Mouse (Mus musculus): ENCODE data around the gene Dapk3.

The Dapk3 gene

DNA sequence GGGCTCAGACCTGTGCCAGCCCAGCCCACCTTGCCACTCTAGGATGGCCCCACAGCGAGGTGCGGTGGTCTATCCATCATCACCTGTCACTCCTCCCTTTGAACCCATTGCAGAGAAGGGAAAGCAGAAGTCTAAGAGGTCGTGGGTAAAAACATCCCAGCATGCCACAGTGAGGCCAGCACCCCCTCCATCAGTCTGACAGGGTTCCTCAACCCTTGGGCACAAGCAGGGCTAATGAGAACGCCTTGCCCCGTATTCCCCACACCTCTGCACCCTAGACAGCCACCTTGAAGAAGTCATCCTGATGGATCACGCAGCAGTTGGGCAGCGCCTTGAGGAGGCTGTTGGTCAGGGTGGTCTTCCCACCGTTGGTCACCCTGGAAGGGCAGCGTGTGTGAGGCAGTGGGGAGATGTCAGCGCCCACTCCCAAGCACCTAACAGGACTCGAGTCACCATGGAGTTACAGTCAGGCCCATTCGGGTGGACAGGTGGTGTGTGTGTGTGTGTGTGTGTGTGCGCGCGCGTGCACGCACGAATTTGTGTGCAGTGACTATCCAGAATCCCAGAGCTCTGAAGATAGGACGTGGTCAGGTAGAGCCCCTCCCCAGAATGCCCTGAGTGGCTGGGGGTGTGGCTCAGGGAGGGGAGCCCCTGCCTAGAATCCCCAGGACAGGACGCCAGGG lies 17.9 kb downstream of the Dapk3 start:
- no peak for DNase-seq (ENCODE audit: low read depth, low spot score)

DNA sequence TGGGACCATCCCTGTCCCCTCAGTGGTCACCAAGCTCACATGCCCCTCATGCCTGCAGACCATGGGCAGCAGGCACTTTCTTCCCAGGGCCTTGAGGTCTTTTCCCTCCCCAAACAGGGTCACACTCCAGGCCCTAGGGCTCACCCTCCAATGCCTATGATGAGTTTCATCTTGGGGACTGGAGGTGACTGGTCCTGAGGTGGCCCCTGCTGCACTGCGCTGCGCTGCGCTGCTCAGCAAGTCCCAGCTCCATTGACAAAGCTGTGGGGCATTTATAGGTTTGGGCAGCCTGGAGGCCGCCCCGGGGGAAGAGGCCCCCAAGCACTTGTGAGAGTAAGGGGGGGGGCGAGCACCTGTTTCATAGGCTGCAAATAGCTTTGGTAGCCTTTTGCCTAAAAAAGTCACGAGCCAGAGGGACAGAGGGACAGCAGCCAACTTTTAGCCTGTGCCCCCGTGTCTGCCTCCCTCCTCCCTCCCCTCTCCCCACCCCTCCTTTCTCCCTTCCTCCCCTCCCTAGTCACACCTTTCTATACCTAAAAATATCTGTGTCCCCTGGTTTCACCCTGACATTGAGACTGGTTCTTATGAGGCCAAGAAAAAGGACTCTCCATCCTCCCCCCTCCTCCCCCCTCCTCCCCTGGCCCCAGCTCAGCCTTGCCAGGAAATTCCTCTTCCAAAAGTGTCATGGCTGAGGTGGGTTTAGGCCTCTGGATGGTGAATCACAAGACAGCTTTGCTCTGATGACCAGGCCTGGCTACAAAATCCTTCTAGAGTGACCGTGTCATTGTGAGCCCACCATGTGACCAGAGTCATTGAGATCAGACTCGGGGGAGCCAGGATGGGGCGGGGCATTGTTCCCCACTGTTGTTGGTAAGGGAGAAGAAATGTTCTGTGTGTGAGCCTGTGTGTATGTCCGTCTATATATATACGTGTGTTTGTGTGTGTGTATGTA lies 19.3 kb downstream of the Dapk3 start, which contains the start of gene Nmrk2:
Nmrk2 (minus strand) TSS at position 245 of the 952 bp plus-strand sequence.
- no peak for DNase-seq (ENCODE audit: low read depth, low spot score)

DNA sequence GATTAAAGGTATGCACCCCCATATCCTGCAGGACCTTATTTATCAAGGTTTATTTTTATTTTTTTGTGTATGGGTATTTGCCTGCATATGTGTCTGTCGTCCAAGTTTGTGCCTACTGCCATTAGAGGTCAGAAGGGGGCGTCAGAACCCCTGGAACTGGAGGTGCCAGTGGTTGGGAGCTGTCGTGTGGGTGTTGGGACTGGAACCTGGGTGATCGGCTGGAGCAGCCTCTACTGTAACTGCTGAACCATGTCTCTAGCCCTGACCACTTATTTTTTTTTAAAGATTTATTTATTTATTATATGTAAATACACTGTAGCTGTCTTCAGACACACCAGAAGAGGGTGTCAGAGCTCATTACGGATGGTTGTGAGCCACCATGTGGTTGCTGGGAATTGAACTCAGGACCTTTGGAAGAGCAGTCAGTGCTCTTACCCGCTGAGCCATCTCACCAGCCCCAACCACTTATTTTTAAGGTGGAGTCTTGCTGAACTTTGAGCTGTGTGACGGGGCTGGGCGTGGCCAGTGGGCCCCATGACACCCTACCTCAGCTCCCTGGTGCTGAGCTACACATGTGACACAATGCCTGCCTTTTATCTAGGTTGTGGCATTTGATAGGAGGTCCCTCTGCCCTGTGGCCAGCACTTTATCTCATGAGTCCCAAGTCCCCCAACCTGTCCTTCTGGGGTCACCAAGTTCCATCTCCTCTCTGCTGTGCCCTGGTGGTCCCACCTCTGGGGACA lies 20.3 kb downstream of the Dapk3 start:
- DNase-seq (ENCODE audit: low read depth, low spot score) = no peak

DNA sequence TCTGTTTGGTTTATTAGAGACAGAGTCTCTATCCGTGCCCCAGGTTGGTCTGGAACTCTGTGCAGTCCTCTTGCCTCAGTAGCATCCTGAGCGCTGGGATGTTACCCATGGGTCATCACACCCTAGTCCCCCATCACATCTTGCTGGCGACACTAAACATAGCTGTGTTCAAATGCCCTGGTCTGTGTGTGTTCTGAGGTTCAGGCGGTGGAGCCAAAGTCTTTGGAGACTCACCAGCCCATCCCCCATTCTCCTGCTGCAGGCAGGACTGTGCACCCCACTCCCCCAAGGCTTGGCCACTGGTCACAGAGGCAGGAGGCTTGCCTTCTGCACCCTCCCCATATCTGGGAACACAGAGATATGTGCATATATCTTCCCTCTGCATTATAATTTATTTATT lies 21.3 kb downstream of the Dapk3 start:
- no peak for DNase-seq (ENCODE audit: low read depth, low spot score)

DNA sequence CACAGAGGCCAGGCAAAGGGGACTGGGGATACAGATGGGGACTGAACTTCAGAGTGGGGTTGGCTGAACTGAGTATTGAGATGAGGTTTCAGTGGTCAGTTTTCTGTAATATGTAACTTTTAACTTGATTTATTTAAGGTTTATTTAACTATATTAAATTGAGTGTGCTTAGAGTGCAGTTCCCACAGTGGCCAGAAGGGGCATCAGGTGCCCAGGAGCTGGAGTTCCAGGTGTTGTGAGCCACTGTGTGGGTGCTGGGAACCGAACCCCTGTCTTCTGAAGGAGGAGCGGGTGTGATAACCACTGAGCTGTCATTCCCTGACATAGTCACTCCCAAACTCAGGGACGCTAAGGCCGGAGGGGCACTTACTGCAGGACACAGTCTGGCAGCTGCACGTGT lies 27.3 kb downstream of the Dapk3 start:
- DNase-seq (ENCODE audit: low read depth, low spot score) = peak; percentile 47

DNA sequence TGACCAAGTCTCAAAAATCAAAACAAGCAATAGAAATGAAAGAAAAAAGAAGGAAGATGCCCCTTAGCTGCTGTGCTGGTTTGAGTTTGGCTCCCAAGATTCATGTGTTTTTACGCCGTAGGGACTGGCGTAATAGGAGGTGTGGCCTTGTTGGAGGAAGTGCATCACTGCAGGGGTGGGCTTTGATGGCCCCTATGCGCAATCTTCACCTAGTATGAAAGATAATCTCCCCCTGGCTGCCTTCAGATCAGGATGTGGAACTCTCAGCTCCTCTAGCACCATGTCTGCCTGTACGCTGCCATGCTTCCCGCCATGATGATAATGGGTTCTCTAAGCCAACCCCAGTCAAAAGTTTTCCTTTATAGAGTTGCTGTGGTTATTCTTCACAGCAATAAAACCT lies 33.5 kb downstream of the Dapk3 start:
- DNase-seq (ENCODE audit: low read depth, low spot score) = peak; percentile 28

DNA sequence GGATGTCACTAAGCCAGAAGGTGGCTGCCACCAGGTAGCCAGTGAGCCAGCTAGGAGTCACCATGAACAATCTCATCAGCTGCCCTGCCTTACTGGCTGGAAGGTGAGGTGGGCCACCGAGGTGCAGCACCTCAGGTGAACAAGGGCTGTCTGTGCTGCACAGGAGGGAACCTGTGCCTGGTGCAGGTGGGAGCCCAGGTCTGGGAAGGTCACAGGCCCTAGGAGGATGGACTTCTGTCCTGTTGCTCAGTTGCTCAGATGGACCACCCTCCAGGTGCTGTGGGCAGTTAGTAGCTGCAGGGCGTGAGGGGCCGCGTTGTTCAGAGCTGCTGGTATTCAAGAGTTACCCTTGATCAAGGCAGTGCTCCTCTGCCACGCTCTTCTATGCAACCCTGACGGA lies 34.0 kb downstream of the Dapk3 start:
- DNase-seq (ENCODE audit: low read depth, low spot score) = no peak

DNA sequence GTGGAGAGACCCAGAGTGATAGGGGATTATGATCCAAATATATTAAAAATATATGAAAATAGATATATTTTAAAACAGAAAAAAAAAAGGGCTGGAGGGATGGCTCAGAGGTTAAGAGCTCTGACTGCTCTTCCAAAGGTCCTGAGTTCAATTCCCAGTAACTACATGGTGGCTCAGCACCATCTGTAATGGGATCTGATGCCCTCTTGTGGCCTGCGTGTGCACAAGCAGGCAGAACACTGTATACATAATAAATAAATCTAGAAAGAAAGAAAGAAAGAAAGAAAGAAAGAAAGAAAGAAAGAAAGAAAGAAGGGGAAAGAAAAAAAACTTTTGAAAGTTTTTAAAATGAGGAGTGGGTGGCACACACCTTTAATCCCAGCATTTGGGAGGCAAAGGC lies 34.5 kb downstream of the Dapk3 start:
- DNase-seq (ENCODE audit: low read depth, low spot score) = peak; percentile 35

DNA sequence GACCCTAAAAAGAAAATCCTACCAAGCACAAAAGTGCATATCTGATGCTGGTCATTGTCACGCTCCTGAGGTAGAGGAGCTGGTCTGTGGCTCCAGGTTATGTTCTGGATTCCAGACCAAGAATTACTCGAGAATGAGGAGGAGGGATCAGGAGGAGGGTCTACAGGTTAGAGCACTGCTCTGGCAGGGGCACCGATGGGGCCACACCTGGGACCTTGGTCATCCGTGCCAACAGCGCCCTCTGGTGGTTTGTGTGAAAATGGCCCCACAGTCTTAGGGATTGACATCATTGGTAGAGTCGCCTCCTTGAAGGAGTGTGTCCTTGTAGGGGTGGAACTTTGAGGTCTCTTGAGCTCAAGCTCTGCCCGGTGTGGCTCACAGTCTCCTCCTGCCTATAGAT lies 35.2 kb downstream of the Dapk3 start:
- peak; percentile 73 for DNase-seq (ENCODE audit: low read depth, low spot score)

DNA sequence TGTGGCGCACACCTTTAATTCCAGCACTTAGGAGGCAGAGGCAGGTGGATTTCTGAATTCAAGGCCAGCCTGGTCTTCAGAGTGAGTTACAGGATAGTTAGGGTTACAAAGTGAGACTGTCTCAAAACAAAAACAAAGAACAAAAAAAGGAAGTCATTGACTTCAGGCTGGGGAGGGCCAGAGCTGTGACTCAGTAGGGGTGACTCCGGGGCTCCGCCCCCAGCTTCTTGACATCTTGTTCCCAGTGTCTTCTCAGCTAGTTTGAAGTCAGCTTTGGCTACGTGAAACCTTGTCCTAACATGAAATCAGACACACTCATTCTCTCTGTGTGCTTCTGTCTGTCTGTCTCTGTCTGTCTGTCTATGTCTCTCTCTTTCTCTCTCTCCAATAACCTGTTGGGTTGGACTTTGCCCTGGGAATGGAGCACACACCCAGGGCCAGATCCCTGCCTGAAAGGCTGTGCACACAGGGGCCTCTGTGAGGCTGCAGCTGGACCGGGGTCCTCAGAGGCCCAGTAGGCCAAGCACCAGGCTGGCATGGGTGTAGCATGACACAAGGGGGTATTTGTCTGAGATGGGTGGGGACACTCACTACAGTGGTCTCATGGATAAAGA lies 38.7 kb downstream of the Dapk3 start:
- DNase-seq (ENCODE audit: low read depth, low spot score) = no peak

DNA sequence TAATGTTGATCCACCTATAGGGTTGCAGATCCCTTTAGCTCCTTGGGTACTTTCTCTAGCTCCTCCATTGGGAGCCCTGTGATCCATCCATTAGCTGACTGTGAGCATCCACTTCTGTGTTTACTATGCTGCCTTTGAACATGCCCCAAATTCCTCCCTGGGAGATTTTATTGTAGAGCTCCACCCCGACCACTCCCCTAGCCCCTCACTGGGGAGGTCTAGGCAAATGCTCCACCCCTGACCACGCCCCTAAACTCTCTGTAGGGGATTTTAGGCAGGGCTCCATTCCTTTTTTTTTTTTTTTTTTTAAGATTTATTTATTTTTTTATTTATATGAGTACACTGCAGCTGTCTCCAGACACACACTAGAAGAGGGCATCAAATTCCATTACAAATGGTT lies 40.9 kb downstream of the Dapk3 start:
- DNase-seq (ENCODE audit: low read depth, low spot score) = peak; percentile 80

DNA sequence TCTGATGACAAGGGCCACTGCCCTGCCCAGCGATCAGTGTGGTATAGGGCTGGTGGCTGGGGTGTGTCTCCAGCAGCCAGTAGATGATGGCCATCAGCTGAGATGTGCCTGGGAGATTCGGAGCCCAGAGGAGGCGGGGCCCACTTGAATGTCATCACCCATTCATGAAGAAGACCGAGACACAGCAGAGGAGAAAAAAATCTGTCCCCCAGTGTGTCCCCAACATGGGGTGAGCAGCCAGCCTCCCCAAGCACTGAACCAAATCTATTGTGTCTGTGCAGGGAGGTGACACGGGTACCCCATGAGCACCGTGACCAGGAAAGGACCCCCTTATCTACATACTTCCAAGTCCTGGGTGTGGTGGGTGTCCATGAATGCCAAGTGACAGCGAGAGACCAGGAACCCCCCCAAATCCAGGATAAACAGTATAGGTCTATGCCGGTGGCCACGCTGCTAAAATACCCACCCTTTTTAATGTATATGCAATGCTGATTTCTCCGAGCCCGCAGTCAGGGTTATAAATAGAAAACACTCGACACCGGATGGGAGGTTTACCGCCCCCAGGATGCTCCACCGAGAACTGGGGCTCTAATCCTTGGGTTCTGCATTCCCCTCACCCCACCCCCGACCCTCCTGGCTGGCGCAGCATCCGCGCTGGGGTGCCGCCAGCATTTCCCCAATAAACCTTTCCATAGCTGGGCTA lies 47.1 kb downstream of the Dapk3 start:
- peak; percentile 64 for DNase-seq (ENCODE audit: low read depth, low spot score)

DNA sequence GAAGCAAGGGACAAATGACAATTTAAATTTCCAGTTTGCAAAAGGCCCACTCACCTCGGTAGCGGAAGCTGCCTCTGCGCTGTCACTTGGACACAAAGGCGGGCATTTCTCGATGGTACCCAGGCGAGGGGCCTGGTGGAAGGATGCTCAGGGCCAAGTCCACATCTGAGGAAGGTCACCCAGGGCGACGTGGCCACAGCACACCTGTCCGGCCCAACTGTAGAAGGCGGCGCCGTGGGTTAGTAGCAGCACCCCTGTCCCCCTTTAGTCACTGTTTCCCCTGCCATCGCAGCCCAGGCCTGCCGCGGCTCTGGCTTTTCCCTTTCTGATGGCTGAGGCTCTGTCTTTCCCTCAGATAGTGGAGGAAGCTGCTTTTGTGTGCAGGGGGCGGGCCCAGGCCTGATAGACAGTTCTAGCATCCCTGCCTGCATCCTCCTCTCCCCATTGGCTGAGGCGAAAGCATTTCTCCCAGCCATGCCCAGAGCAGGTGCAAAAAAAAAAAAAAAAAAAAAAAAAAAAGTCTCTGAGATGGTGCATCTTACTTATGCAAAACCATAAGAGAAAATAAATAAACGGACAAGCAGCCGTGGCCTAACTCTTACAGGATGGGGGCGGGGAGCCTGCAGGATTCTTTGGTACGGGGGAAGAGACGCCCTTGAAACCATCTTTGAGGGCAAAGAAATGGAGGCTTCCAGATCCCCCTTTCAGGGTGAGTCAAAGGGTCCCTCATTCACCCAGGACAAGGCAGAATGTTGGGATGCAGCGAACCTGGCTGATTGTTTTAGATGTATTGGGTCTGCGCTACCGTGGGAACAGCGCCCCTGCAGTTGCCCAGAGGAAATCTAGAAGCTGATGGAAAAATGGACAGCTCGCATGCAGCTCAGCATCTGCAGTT lies 47.9 kb downstream of the Dapk3 start, which contains the start of gene Atcay:
Atcay (minus strand) TSS at position 396 of the 895 bp plus-strand sequence.
- DNase-seq (ENCODE audit: low read depth, low spot score) = peak; percentile 71

DNA sequence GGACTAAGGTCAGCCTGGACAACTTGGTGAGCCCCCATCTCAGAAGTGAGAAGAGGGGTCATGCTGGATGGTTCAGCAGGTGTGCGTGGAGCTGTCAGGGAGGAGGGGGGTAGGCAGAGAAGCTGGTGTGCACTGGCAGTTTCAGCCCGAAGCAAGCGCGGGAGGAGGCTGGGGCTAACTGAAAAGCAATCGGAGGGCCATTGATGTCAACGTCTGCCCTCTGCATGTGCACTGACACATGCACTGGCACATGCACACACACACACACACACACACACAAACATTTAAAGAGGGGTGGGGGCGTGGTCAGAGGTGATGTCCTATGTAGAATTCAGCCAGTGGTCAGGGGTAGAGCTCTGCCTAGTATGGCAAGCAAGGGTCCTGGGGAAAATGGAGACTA lies 48.6 kb downstream of the Dapk3 start:
- DNase-seq (ENCODE audit: low read depth, low spot score) = no peak

DNA sequence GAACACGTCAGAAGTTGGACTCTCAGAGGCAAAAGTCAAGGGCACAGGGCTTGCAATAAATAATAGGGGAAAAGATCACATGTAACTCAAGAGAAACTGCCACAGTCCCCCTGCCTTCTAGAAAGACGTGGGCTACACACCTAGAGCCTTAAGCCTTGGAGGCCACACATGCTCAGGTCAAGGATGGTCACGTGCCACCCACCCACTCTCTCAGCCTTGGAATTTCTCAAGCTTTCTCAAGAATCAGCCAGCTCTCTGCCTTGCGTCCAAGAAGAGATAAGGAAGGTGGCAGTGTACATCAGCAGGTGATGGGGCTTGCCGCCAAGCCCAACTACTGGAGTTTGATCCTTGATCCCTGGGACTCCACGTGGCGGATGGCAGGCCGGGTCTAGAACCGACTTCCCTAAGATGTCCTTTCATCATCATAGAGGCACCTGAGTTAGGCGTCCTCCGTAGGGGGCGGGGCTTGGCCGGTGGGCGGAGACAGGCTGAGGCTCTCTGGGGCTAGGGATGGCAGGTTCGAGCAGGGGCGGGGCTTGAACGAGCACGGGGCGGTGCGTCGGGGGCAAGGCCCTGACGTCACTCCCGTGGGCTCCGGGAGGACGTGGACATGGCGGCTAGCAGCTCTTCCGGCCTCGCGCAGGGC lies 49.9 kb downstream of the Dapk3 start, which contains the start of gene Zfr2:
Zfr2 (plus strand) TSS at position 576 of the 646 bp plus-strand sequence.
- DNase-seq (ENCODE audit: low read depth, low spot score) = peak; percentile 91

DNA sequence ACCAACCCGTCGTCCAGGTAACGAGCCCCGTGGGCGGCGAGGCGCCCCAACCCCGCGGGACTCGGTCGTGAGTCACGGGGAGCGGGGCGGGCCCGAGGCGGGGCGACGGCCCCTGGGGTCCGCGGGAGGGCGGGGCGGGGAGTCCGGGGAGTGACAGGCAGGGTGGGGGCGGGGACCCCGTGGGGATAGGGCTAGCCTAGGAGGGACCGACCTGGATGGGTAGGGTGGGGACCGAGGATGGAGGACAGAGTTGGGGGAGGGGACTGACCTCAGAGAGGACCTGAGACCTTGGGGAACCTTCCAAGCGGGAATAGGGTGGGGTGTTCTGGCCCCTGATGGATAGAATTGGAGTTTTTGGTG lies 50.4 kb downstream of the Dapk3 start:
- no peak for DNase-seq (ENCODE audit: low read depth, low spot score)

DNA sequence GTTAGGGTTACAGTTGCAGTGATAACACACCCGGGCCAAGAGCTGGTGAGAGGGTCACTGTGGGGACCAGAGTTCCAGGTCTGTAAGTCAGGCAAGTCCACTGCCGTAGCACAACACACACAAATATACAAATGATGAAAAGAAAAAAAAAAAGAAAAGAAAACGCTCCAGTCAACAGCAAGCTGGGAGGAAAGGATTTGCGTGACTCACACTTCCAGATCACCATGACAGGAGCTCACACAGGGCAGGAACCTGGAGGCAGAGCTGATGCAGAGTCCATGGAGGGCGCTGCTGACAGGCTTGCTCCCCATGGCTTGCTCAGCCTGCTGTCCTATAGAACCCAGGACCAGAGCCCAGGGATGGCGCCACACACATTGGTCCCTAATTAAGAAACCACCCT lies 51.4 kb downstream of the Dapk3 start:
- DNase-seq (ENCODE audit: low read depth, low spot score) = no peak

DNA sequence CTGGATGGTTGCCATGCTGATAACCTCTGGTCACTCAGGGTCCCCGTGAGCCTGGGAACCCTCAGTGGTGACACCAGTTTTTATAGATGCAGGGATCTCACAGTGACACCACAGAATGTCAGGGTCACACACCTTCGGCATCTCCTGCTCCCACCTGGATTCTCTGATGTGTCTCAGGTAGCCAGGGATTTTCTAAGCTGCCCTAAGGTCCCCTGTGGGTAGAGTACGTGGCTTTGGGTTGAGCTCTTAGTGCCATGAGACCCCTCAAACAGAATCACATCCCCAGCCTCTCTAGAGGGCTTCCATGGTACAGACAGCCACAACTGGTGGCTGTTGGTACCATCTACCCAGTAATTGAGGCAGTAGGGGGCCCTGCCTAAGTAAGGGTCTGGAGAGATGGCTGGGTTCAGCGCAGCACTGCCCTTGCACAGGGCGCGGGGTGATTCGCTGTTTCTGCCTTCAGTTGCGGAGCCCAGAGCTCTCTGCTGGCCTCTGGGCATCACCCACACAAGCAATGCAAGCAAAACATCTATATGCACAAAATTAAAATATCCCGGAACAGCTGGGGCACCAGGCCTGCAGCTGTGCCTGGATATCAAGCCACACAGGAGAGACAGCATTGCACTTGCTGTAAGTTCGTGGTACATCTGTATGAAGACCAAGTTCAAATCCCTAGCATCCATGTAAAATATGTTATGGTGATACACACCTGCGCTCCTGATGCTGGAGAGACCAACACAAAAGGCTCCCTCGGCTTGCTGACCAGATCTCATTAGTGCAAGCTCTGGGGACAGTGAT lies 53.9 kb downstream of the Dapk3 start:
- no peak for DNase-seq (ENCODE audit: low read depth, low spot score)

DNA sequence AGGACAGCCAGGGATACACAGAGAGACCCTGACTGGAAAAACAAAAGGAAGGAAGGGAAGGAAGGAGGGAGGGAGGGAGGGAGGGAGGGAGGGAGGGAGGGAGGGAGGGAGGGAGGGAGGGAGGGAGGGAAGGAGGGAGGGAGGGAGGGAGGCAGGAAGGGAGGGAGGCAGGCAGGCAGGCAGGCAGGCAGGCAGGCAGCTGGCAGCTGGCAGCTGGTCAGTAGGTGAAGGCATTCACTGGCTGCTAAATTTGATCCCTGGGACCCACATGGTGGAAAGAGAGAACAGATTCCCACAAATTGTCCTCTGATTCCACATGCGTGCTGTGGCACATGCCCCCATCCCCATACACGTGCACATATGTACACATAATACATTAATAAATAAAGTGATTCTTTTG lies 55.8 kb downstream of the Dapk3 start:
- DNase-seq (ENCODE audit: low read depth, low spot score) = no peak

All from R1 (cell line).